Mouse (Mus musculus) myocyte (in vitro differentiated cells): ENCODE measurements around the gene Ndufaf2. TPM values are rescaled to one million over a fixed set of nuclear protein-coding genes. Genes with fewer than 3 reads are reported as not detected.

Source experiments
- H3K27me3 ChIP-seq: one replicate; pipeline ENCODE4 v1.6.1; 2011; ENCODE audit not compliant: control insufficient read depth, insufficient read depth, insufficient read length
- H3K36me3 ChIP-seq: one replicate; pipeline ENCODE4 v1.6.1; 2011; ENCODE audit not compliant: control insufficient read depth, insufficient read depth
- H3K4me2 ChIP-seq: one replicate; pipeline ENCODE4 v1.6.1; 2011; ENCODE audit warnings: low read depth, control low read depth
- H3K4me3 ChIP-seq: one replicate; pipeline ENCODE4 v1.5.1; 2011; ENCODE audit warnings: mild to moderate bottlenecking, control low read depth, moderate library complexity
- H3K79me2 ChIP-seq: one replicate; pipeline ENCODE4 v1.6.1; 2011; ENCODE audit not compliant: control insufficient read depth, insufficient read depth
- H3ac ChIP-seq: one replicate; pipeline ENCODE4 v1.6.1; 2011; ENCODE audit not compliant: control insufficient read depth, insufficient read length
- CEBPB ChIP-seq: IDR thresholded peaks from 2 replicates; pipeline ENCODE4 v1.6.1; 2011; ENCODE audit warnings: mild to moderate bottlenecking, moderate library complexity; ENCODE audit not compliant: poor library complexity, insufficient read depth, severe bottlenecking
- E2F4 ChIP-seq: IDR thresholded peaks from one replicate; pipeline ENCODE4 v1.6.1; 2011; ENCODE audit warnings: mild to moderate bottlenecking, control low read depth, moderate library complexity; ENCODE audit not compliant: insufficient read depth
- MAX ChIP-seq: IDR thresholded peaks from one replicate; pipeline ENCODE4 v1.6.1; 2011; ENCODE audit warnings: low read depth, mild to moderate bottlenecking, control low read depth
- MYOD1 ChIP-seq, 3 experiments: IDR thresholded peaks; one replicate each; pipeline ENCODE4 v1.6.1; 2011; ENCODE audit warnings: control low read depth in 2 of 3, low read depth in 2 of 3, mild to moderate bottlenecking in 2 of 3, moderate library complexity in 1 of 3; ENCODE audit not compliant: insufficient read length in 2 of 3, control insufficient read depth in 1 of 3
- MYOG ChIP-seq, 3 experiments: IDR thresholded peaks; one replicate each; pipeline ENCODE4 v1.6.1; 2011; ENCODE audit warnings: control low read depth in 2 of 3, low read depth in 2 of 3, mild to moderate bottlenecking in 2 of 3; ENCODE audit not compliant: insufficient read length in 2 of 3, control insufficient read depth in 1 of 3, insufficient read depth in 1 of 3
- POLR2A ChIP-seq: IDR thresholded peaks from one replicate; pipeline ENCODE4 v1.6.1; 2011; ENCODE audit warnings: low read depth, mild to moderate bottlenecking, control low read depth, moderate library complexity; ENCODE audit not compliant: insufficient read length
- POLR2AphosphoS2 ChIP-seq: IDR thresholded peaks from one replicate; pipeline ENCODE4 v1.6.1; 2011; ENCODE audit warnings: low read depth, control low read depth; ENCODE audit not compliant: insufficient read length
- REST ChIP-seq: IDR thresholded peaks from one replicate; pipeline ENCODE4 v1.6.1; 2011; ENCODE audit warnings: mild to moderate bottlenecking, control low read depth, moderate library complexity; ENCODE audit not compliant: insufficient read depth, insufficient read length
- SRF ChIP-seq: IDR thresholded peaks from one replicate; pipeline ENCODE4 v1.6.1; 2011; ENCODE audit warnings: low read depth; ENCODE audit not compliant: control insufficient read depth, insufficient read length
- TCF12 ChIP-seq: IDR thresholded peaks from one replicate; pipeline ENCODE4 v1.6.1; 2011; ENCODE audit warnings: mild to moderate bottlenecking, control low read depth; ENCODE audit not compliant: poor library complexity, insufficient read depth, severe bottlenecking
- TCF3 ChIP-seq: IDR thresholded peaks from one replicate; pipeline ENCODE4 v1.6.1; 2011; ENCODE audit warnings: low read depth, control low read depth; ENCODE audit not compliant: insufficient read length
- USF1 ChIP-seq: IDR thresholded peaks from one replicate; pipeline ENCODE4 v1.6.1; 2011; ENCODE audit warnings: low read depth, mild to moderate bottlenecking, control low read depth, moderate library complexity
- polyA plus RNA-seq: library from polyadenylated mRNA; unstranded; fragments of >200 nt; fragmentation: generic; extraction: Trizol; gene quantifications from one replicate; pipeline ENCODE4 v1.2.1, GENCODE M21; 2012; ENCODE audit warnings: missing spikeins

Gene Ndufaf2
- polyA plus RNA-seq, 1 experiment = 25.4 TPM

- Histone ChIP-seq H3K4me3 (peak overlapping the region; percentile 66), H3K79me2 (peaks cover 32% of the 10 kb centered on the region), H3ac (no peak overlapping the region), H3K36me3 (peaks cover 9% of the 10 kb centered on the region), H3K27me3 (no peaks in the 10 kb centered on the region), H3K4me2 (peak overlapping the region; percentile 81)
- no peak for TF ChIP-seq REST
- TF ChIP-seq TCF3 = no peak
- no peak for TF ChIP-seq POLR2AphosphoS2
- no peak for TF ChIP-seq MAX
- no peak for TF ChIP-seq MYOD1 (IDR thresholded peaks at IDR 0.05; ENCODE audit: control insufficient read depth in 1 of 3, insufficient read length in 2 of 3, low read depth in 2 of 3)
- no peak for TF ChIP-seq SRF
- TF ChIP-seq USF1 = no peak
- TF ChIP-seq CEBPB = no peak
- TF ChIP-seq TCF12 = no peak
- TF ChIP-seq POLR2A = no peak
- TF ChIP-seq MYOG (IDR thresholded peaks at IDR 0.05; ENCODE audit: control insufficient read depth in 1 of 3, insufficient read depth in 1 of 3, insufficient read length in 2 of 3, low read depth in 2 of 3) = no peak
- TF ChIP-seq E2F4 = no peak
Observed at GRCm38 (mm10) chr13:108045646-108046045, 112.8 kb downstream of the Ndufaf2 start.

DNA sequence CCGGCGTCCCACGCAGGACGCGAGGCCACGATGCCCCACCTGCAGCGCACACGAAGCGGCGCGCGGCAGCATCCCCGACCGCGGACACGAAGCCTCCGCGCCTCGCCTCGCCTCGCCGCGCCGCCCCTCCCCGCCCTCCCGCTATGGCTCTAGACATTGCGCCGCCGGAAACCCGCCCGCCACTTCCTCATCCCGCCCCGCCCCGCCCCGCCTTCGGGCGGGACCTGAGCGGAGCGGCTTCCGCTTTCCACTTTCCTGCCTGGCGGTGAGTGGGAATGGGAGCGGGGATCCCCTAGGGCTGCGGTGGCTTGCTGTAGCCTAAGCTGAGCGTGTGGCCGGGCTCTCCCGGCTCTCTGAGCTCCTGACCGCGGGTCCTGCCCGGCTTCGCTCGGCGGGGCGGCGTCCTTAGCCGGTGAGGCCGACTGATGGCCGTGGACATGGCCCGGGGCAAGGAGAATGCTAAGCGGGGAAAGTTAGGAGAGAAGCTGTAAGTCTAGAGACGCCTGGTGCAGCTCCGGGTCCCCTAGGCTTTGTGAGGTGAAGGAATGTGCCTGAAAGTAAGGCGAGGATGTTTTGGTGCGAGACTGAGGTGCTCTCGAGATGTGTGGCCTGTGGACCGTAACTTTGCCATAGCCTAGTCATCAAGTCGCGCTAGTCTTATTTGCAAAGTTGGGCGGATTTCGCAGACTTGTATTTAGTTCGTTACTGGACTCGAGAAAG lies 114.0 kb downstream of the Ndufaf2 start, which contains the start of gene Smim15:
TSS of gene Smim15 (plus strand) at position 225 of the 720 bp plus-strand sequence.
- peaks cover 32% of the 10 kb centered on the region for H3K79me2 ChIP-seq
- peak within 1 kb of the TSS; percentile 83 for H3ac ChIP-seq
- H3K4me2 ChIP-seq = peak within 1 kb of the TSS; percentile 83
- peaks cover 9% of the 10 kb centered on the region for H3K36me3 ChIP-seq
- TF ChIP-seq MYOG (IDR thresholded peaks at IDR 0.05; ENCODE audit: control insufficient read depth in 1 of 3, insufficient read depth in 1 of 3, insufficient read length in 2 of 3, low read depth in 2 of 3) = peak in 1 of 3 experiments; percentile 3
- peak in 1 of 3 experiments; percentile 5 for TF ChIP-seq MYOD1 (IDR thresholded peaks at IDR 0.05; ENCODE audit: control insufficient read depth in 1 of 3, insufficient read length in 2 of 3, low read depth in 2 of 3)
- TF ChIP-seq POLR2AphosphoS2 = peak; percentile 99
- peak; percentile 99 for TF ChIP-seq POLR2A
- TF ChIP-seq REST = no peak
- no peak for TF ChIP-seq TCF12
- no peaks in the 10 kb centered on the region for H3K27me3 ChIP-seq
- peak within 1 kb of the TSS; percentile 66 for H3K4me3 ChIP-seq

DNA sequence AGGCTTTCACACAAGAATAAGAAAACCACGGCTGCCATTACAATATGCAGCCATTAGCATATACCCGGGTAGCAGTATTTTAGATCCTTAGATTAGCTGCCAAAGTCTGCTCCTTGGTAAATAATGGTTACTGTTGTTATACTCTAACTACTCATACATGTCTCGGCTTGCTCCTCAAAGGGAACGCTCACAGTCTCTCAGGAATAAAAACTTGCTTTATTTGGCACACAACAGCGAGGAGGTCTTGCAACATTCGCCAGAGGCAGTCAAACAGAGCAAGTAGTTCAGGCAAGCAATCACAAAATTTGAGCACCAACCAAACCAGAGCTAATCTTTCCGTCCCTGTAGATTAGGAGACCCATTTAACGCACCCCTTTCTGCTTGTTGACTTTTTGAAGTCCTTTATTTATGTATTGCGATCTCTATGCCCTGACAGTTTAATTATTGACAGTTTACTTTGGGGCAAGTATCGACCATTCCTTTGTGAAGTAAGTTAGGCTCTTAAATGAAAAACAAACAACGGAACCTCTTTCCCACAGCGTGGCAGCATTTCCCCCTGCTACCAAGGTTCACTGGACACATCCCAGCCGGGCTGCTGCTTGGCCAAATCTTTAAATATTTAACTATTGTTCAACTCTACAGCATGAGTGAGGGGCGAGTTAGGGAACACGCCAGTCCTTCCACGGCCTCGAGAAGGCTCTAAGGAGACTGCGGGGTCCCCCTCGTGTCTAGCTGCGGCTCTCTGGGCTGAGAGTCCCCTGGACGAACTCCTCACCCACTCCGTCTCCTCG lies 114.8 kb downstream of the Ndufaf2 start:
- H3K36me3 ChIP-seq = peaks cover 9% of the 10 kb centered on the region
- H3K27me3 ChIP-seq = no peaks in the 10 kb centered on the region
- H3K4me2 ChIP-seq = peak overlapping the region; percentile 83
- TF ChIP-seq CEBPB = peak; percentile 30; the same call in 1 of the 2 replicates
- TF ChIP-seq REST = no peak
- H3ac ChIP-seq = peak overlapping the region; percentile 83
- peak overlapping the region; percentile 66 for H3K4me3 ChIP-seq
- H3K79me2 ChIP-seq = peaks cover 32% of the 10 kb centered on the region

DNA sequence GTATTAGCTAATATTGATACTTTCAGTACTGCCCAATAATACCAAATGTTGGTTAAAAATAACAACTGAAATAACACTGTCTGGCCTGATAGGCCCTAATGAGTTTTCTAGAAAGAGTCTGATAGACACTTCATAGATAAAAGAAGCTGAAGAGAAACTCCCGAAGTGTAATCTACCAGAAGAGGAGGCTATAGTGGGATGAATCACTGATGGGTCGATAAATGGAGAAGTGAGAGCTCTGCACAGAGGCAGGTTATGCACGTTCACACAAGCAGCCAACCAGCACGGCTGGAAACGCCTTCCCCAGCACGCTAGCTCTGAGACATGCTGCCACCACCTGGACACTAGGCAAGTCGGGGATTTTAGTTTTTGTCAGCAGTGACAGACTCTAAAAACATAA lies 117.1 kb downstream of the Ndufaf2 start:
- H3K27me3 ChIP-seq = no peaks in the 10 kb centered on the region
- peak overlapping the region; percentile 28 for H3K4me2 ChIP-seq
- no peak overlapping the region for H3K4me3 ChIP-seq
- H3K36me3 ChIP-seq = no peaks in the 10 kb centered on the region
- H3K79me2 ChIP-seq = peaks cover 32% of the 10 kb centered on the region
- TF ChIP-seq MYOG (IDR thresholded peaks at IDR 0.05; ENCODE audit: control insufficient read depth in 1 of 3, insufficient read depth in 1 of 3, insufficient read length in 2 of 3, low read depth in 2 of 3) (no peak), POLR2AphosphoS2 (peak; percentile 34)
- H3ac ChIP-seq = no peak overlapping the region

DNA sequence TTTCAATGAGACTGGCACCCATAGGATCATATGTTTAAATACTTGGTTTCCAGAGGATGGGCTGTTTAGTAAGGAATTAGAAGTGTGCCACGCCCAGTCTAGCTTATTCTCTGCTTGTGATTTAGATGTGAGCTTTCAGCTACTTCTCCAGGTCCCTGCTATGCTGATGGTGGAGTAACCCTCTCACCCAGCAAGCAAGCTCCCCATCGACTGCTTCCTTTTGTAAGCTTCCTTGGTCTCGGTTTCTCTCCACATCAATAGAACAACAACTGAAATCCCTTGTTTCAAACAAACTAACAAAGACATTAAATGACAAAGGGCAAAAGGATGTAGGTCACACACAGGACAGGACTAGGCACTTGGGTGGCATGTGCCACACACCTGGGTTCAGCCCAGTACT lies 118.0 kb downstream of the Ndufaf2 start:
- H3K4me2 ChIP-seq = no peak overlapping the region
- H3K27me3 ChIP-seq = no peaks in the 10 kb centered on the region
- H3K36me3 ChIP-seq = no peaks in the 10 kb centered on the region
- TF ChIP-seq POLR2A = no peak
- TF ChIP-seq MAX = no peak
- no peak for TF ChIP-seq REST
- no peak for TF ChIP-seq TCF12
- TF ChIP-seq MYOG (IDR thresholded peaks at IDR 0.05; ENCODE audit: control insufficient read depth in 1 of 3, insufficient read depth in 1 of 3, insufficient read length in 2 of 3, low read depth in 2 of 3) = no peak
- TF ChIP-seq MYOD1 (IDR thresholded peaks at IDR 0.05; ENCODE audit: control insufficient read depth in 1 of 3, insufficient read length in 2 of 3, low read depth in 2 of 3) = no peak
- TF ChIP-seq CEBPB = no peak
- no peak for TF ChIP-seq SRF
- no peak for TF ChIP-seq POLR2AphosphoS2
- TF ChIP-seq TCF3 = no peak
- no peak for TF ChIP-seq USF1
- no peak for TF ChIP-seq E2F4
- H3ac ChIP-seq = no peak overlapping the region
- peaks cover 25% of the 10 kb centered on the region for H3K79me2 ChIP-seq
- no peak overlapping the region for H3K4me3 ChIP-seq
